Mouse (Mus musculus): Measurements from ENCODE around the gene Xpnpep3.

DNA sequence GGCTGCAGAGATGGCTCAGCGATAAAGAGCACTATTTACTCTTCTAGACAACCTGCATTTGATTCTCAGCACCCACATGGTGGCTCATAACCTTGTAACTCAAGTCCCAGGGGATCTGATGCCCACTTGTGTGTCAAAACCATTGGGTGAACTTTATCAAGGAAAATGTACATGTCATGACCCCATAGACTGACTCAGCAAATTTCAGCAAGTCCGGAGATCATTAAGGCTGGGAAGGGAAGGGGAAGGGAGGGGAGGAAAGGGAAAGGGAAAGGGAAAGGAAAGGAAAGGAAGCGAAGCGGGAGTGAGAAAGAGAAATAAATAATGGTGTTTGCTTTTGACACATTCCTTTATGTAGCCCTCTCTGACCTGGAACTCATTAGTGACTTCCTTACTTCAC, 18.1 kb downstream of the Xpnpep3 start:
- TF ChIP-seq CTCF (IDR thresholded peaks at IDR 0.05; ENCODE audit: low read depth) (no peak), EP300 (optimal IDR thresholded peaks at IDR 0.05) (no peak)
